Mouse (Mus musculus) liver (tissue): ENCODE data around the gene Mbd6.

Experiments
- DNase-seq: peaks from one replicate; pipeline ENCODE4 v3.0.0-alpha.2; 2020; ENCODE audit warnings: mixed read lengths

Gene Mbd6

DNA sequence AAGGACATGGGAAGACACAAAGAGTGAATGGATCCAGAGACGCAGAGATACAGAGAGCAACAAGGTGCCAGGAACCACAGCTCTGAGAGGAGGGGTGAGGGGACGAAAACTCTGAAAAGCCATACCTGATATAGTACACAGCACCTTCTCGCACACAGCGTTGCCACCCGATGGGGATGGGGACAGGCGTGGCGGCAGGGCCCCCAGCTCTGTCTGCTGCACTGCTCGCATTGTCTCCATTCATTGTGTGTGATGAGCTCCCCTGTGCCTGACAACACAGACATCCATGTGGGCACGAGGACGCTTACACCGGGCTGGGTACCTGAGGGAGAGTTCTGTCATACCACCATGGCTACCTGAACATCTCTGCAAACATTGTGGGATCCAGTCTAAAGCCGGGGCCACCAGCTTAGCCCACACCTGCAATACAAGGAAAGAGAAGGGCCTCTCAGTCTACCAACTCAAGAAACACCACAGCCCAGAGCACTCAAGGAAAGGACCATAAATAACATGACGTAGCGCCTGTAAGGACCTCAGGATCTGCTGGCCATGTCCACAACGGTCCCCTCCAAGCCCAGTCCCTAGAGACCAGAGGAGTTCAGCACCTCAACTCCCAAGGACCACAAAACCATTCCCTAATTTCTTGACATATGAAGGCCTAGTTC is 1.4 kb downstream of the Mbd6 start:
- no peak for DNase-seq

DNA sequence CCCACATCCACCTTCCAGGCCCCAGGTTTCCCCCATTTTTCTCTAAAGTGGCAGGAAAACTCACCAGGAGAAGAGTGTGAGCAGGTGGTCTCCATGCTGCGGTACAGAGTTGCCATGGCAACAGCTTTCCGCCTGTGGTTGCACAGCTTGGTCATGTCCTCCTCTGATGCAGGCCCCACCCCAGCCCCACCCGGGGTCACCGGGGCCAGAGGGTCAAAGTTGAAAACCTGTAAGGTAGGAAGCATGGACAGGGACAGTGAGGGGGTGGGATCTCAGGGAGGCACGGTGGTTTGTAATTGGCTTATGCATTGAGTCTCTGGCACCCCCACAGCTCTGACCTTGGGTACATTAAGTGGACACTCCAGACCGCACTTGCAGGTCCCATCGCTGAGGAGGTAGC is 2.1 kb downstream of the Mbd6 start:
- peak; percentile 44 for DNase-seq

DNA sequence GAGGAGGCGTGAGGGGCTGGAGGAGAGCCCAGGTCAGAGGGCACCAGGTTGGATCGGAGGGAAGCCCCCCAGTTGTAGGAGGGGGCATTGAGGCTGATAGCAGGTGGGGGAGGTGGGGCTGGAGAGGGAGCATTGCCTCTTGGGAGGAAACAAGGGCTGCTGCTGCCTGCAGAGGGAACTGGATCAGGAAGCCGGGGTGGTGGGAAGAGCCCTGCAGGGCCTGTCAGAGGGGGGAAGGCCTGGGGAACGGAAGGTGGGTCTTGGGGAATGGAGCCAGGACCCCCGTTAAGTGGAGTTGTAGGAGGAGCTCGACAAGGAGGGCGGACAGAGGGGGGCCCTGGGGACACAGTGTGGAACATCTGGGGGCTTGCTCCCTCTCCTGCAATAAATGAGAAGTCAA is 2.6 kb downstream of the Mbd6 start:
- no peak for DNase-seq

DNA sequence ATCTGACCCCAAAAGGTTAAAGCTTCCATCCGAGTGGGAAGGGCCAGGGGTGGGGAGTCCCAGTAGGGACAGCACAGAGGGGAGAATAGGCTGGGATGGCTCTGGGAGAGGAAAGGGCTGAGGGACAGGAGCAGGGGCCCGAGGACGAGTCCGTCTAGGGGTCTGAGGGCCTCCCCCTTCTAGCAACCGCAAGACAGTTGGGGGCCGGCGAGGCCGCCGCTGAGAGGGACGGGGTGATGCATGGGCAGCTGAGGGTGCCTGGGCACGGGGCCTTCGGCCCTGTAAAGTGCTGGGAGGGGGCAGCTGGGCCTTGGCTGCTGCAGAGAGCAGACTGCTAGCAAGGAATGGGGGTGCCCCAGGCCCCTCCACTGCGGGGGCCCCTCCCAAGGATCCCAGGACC is 3.2 kb downstream of the Mbd6 start:
- no peak for DNase-seq

DNA sequence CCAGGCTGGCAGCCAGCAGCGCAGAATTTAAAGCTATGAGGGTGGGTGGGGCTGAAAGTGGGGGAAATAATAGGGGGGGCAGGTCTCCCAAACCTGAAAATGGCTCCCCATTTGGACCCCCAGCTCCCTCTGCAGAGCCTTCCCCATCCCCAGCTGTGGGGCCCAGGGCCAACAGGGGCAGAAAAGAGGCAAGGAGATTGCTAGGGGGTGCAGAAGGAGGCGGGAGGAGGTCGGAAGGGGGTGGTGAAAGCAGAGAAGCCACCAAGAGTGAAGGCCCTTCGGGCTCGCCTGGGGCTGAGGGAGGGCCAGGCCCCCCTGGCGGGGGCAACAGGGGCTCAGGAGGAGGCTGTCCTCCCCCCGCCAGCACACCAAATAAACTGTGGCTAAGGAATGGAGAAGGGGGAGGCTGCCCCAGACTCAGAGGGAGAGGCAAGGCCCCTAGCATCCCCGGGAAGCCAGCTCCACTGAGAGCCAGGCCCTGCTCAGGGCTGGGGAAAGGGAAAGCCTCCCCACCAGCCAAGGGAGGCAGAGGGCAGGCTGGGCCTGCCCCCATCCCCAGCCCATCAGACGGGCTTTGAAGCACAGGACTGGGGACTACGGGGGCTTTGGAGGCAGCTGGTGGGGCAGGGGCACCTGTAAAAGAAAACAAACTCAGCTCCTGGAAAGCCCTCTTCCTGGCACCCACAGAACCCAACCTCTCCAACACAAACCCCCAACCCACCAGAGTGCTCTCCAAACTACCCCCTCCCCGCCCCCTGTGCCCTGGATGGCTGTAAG is 3.9 kb downstream of the Mbd6 start:
- DNase-seq, result no peak

DNA sequence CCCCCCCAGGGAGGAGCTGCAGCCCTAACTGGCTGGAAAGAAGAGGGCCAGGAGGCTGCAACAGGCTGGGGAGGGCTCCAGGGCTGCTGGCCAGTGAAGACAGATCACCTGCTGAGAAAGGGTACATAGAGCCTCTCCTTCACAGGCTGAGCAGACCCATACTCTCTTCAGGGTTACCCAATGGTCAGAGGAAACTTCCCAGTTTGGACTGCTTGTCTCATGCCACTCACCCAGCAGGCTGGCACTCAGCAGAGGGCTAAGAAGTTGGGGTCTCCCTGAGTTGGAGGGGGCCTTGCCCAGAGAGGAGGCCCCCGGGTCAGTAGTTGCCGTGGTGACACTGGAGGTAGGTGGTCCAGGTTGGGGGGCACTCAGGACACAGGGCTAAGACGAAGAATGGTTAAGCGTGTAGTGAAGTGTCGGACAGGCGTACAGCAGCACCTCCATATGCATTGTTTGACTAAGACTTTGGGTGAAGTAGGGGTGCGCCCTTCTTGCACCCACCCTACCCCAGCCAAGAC is 4.7 kb downstream of the Mbd6 start:
- no peak for DNase-seq

DNA sequence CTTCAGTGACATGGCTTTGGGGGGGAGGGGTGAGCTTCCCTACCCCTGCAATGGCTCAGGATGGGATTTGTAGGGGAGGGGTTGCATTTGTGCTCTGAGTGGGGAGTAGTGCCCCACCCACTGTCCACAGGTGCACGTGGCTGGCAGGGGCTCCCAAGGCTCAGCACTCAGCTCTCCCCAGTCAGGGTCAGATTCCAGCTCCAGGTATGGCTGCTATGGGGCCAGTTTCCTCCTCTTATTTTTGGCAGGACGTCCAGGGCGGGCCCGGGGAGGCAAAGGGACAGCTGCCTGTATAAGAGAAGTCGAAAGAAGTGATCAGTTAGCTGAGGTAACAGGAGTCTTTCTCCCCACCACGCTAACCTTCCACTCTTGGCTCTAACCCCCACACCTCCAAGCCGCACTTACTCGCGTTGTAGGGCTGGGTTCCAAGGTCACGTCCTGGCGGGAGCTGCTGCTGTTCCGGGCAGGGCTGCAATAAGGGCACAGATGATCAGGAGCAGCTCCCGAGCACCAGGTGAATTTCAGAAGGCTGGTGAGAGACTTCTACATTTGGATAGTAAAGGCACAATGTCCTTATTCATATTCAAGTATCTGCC is 6.1 kb downstream of the Mbd6 start:
- no peak for DNase-seq

DNA sequence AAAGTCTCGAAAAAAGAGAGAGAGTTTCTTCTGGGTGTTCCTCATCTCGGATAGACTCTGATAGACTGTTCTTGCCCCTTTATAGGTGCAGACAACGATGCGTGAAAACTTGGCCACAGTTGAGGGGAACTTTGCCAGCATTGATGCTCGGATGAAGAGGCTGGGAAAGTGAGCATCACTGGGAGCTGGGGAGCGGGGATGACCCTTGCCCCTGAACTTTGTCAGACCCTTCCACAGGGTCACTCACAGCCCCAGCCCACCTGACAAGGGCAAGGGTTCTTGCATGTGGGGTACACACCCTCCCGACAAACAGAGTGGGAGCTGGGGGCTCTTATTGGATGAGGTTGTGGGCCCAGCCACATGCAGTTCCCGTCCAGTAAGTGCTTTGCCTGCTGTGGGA is 7.5 kb downstream of the Mbd6 start:
- DNase-seq, result no peak

DNA sequence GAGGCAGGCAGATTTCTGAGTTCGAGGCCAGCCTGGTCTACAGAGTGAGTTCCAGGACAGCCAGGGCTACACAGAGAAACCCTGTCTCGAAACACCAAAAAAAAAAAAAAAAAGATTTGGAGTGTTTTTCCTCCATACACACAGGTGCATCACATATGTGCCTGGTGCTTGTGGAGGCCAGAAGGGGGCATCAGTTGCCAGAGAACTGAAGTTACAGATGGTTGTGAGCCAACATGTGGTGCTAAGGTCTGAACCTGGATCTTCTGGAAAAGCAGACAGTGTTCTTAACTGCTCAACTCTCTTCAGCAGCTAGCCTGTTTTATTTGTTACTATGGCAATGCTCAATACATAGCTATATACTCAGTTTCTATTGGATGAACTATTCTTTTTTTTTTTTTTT is 9.1 kb downstream of the Mbd6 start:
- no peak for DNase-seq

DNA sequence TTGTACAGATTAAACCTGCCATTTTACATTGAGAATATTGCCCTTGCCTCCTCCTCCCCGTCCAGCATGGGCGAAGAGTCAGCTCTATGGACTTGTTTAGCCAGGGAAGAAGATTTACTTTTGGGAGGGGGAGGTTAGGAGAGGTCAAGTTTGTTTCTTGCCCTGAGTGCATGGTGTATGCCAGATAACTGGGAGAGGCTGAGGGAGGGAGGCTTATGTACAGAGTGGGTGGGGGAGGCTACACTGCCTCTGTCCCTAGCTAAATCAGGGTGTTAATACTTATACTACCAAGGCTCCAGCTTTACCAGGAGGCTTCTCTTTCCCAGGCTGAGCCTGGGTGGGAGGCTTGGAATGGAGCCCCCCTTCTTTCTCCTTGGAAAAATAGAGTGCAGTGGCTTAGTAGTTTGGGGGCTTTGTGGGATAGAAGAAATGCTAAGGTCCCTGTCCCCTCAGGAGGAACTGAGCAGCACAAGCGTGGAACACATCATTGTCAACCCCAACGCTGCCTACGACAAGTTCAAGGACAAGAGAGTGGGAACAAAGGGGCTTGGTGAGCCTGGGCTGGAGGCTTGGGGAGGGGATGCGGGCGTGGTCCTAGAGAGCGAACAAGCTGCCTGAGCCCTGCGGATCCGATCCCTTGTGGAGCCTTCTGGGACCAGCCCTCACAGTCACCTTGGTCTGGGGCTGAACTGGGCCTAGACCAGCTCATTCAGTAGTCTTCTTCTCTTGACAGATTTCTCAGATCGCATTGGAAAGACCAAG is 14.4 kb downstream of the Mbd6 start:
- no peak for DNase-seq

DNA sequence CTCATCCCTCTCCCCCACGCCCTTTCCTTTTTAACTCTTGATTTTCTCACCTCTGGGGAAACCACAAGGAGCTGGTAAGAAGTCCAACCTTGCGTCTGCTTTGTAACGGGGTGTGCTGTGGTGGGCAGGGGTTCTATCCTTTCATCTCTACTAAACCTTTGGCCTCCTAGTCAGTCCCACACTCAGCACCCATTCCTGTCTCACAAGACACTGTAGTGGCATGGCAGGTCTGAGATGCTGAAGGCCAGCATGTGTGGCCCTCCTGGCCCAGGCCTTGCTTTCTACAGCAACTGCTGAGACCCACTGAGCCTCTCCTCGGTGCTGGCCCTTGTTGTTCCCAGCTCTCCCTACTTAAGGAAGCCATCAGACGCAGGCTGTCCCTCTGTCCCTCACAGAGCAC is 16.4 kb downstream of the Mbd6 start:
- DNase-seq, result no peak

DNA sequence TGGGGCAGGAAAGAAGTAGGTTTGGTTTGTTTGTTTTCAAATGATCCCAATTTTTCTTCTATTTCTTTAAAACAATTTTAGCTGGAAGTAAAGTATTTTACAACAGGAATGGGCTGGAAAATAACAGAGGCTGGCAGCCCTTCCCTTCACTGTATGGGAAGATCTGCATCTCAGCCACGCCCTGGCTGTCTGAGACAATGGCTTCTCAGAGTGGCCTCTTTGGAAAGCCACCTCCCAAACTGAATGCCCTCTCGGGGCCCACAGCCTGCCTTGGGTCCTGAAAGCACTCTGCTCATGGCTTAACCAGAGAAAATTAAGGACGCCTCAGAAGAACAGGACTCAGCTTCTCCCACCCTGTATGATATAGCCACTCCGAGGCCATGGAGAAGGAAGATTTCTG is 18.9 kb downstream of the Mbd6 start:
- no peak for DNase-seq

DNA sequence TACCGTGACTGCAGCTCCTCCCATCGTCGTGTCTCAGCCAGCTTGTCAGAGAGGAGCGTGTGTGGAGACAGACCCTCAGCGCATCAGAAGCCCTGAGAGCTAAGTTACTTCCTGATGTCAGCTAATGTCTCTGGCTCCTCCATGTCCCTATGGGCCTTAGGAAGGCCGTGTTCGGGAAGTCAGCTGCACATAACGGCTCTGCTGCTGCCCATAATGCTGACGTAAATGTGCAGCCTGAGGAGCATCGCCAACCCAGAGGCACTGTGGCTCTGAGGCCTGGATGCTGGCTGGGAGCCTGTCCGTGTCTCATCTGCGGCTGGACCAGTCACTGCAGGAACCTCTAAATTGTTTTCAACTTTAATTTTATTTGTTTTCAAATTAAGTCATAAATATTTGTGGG is 19.8 kb downstream of the Mbd6 start:
- DNase-seq, result no peak

DNA sequence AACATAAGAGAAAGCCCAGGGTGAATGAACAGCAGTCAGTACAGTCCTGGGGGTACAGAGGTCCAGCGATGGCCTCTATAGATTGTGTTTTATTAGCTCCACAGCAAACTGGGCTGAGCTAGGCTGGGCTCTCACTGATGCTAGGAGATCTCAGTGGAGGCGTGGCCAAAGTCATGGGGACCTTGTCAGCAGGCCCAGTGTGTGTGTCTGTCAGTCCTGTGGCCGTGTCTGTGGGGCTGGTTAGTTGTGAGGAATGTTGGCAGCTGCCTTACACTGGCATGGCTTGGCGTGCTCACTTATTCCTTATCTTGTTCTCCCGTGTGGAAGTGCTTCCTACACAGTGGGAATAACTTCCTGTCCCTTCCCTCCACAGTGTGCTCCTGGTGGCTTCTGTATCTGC is 20.4 kb downstream of the Mbd6 start:
- peak; percentile 43 for DNase-seq

DNA sequence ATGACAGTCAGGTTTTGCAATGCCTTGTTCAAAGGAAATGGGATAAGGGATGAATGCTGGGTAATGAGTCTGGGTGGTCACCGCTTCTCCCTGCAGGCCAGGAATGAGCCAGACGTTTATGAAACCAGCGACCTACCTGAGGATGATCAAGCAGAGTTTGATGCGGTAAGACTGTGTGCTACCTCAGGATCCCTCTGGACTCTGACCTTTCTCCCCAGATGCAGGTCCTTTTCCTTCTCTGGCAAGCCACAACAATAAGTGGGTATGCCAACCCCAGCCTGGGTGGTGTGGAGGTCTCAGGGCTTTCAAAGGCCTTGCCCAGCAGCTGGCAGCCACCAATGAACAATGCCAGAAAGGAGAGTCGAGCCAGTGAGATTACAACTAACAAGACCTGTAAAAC is 21.5 kb downstream of the Mbd6 start:
- no peak for DNase-seq

DNA sequence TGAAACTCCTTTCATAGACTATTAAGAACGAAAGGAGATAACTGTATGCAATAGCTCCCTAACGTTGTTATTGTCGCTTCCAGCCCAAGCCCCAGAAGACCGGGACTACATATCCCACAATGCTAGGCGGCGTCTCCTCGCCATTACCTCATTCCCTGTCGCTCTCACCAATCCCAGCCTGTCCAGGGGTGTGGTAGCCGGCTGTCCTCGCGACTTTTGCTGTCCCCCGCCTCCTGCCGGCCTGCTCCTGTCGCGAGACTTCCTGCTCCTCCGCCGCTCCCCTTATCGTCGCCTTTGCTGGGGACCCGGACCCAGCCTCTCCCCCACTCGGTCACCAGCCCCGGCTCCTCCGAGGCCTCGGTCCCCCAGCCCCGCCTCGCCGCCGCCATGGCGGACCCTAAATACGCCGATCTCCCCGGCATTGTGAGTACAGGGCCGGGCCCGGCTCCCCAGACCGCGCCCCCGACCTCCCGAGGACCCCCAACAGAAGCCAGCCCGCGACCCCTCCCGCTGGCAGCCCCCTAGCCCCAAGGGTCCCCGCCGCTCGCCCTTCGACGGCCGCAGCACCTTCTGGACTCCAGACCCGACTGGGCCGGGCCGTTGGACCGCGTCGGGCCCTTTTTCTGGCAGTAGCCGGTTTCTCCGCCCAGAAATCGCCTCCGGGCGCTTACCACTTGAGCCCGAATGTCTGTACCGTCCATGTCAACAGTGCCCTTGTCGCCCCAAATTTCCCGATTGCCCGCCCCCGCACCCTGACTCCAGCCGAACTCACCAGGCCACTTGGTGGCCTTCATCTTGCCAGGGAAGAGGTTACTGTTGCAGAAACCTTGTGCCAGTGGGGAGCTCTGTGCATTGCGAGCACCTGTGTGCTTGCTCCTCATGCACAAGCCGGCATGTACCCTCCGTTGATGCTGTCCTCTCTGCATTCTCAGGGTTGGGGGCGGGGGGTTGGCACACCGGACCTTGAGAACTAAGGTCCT is 22.4 kb downstream of the Mbd6 start, which contains the start of gene Dctn2:
TSS of gene Dctn2 (plus strand) at position 257 of the 980 bp plus-strand sequence.
- peak; percentile 97 for DNase-seq

DNA sequence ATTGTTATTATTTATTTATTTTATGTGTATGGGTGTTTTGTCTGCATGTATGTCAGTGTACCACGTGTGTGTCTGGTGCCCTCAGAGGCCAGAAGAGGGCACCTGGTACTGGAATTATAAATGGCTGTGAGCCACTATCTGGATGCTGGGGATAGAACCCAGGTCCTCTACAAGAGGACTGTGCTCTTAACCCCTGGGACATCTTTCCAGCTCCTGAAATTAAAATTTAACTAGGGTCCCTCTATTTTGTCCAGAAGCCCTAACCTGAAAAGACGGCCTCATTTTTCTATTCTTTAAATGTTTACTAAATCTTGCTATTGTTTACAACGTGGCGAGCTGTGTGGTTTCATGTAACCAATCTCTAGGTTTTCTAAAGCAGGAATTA is 23.1 kb downstream of the Mbd6 start:
- DNase-seq, result no peak

DNA sequence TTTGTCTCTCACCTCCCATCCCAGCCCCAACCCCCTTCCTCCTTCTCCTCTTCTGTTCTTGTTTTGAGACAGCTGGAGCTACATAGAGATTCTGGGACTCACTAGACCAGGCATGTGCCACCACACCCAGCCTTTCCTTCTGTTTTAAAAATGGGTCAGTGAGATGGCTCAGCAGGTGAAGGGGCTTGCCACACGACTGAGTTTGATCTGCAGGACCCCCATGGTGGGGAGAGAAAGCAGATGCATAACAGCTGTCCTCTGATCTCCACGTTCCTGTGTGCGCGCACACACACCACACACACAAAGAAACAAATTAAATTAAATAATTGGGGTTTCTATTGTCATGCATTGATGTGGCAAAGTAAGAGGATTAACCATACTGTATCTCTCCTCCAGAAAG is 23.8 kb downstream of the Mbd6 start:
- no peak for DNase-seq

DNA sequence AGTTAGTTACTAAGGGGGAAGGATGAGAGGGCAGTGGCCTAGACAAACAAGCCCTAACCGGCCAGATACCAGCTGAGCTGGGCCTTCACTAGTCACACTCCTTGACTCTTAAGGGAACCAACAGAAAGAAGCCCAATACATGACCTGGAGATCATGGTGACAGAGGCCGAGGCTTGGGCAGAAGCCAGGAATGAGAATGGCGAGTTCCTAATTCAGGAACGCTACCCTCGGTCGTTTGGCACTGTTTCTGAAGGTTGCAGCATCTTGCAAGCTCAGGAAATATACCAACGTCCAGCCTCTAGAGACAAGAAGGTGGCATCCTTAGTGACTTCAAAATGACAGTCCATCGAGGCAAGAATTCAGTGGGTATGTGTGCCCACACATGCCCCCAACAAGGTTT is 24.5 kb downstream of the Mbd6 start:
- no peak for DNase-seq

DNA sequence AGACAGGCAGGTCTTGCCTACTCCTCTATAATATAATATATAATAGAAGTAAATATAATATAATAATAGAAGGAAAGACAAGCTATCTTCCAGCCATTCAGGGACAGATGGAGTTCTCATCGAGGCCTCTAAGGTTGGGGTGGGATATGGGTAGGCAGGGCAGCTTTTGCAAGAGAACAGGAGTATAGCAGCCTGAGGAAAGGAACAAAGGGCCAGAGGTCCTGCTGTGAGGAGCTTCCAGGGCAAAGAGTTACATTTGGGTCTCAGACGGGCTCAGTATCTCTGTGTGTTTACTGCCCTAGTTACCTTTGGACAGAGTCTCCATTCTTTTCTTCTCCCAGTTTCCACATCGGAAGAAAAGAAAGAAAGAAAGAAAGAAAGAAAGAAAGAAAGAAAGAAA is 25.2 kb downstream of the Mbd6 start:
- DNase-seq, result no peak

DNA sequence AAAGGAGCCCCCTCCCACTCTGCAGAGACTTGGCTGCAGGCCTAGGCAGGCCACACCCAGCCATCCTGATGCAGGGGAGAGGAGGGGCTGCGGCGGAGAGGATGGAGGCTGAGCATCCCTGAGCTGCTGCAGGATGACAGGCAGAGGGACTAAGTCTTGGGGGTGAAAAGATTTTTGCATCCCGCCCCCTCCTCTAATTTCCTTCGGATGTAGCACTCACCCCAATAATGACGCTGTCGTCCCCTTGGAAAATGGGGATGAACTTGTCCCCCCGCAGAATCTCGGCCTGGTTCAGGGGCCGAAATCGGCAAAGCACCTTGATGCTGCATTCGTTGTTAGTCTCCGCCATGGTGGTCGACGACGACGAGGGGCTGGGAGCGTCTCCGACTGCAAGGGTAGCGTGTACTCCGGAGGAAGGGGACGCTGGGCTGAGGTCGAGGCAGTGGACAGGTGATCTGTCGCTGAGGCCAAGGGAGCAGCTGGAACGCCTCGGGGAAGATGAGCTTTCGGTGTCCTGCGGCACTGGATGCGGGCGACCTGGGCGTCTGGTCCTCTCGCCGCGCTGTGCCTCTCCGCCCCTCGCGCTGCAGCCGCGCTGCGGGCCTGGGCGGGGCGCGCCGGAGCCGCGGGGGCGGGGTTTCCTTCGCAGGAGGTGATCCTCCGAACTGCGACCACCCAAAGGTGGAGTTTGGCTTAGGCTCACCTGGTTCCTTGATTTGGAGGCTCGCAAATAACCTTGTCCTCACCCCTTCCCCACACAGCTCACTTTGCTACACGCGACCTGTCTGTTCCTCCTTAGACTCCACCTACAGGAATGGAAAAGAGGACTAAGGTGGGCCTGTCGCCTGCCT is 26.0 kb downstream of the Mbd6 start, which contains the start of gene Kif5a:
TSS of gene Kif5a (minus strand) at position 801 of the 851 bp plus-strand sequence.
- peak; percentile 56 for DNase-seq
